Mouse (Mus musculus): ENCODE results near the gene Pomp. TPM values are rescaled to one million over a fixed set of nuclear protein-coding genes. Genes with fewer than 3 reads are reported as not detected.

The Pomp gene
- polyA plus RNA-seq, 1 experiment from 2014 or later = 384 TPM

GRCm38 (mm10) chr5:147826546-147826945 is 33.7 kb upstream of the Pomp start:
- Histone ChIP-seq H3K27me3 (replicated peaks) (no peaks in the 10 kb centered on the region), H3K4me1 (peaks cover 11% of the 10 kb centered on the region; the same call in 1 of the 2 replicates), H3K4me2 (peak overlapping the region; percentile 32; the same call in 1 of the 2 replicates), H3K27ac (no peak overlapping the region), H3K36me3 (no peaks in the 10 kb centered on the region), H3K4me3 (replicated peaks) (no peak overlapping the region), H3K9ac (no peak overlapping the region), H3K9me3 (no peaks in the 10 kb centered on the region)
- WGBS = 34% methylated on average over 5 of the region's 5 CpGs
- no peak for ATAC-seq (ENCODE audit: insufficient read depth, low FRiP score, low read depth)

- no peak overlapping the region for H3K9ac ChIP-seq
- WGBS = 74% methylated on average over 8 of the region's 8 CpGs
- no peaks in the 10 kb centered on the region for H3K36me3 ChIP-seq
- H3K27me3 ChIP-seq (replicated peaks) = no peaks in the 10 kb centered on the region
- peaks cover 14% of the 10 kb centered on the region; the same call in 1 of the 2 replicates for H3K4me1 ChIP-seq
- H3K4me3 ChIP-seq (replicated peaks) = no peak overlapping the region
- no peak for ATAC-seq (ENCODE audit: insufficient read depth, low FRiP score, low read depth)
- no peak overlapping the region for H3K4me2 ChIP-seq
- no peak overlapping the region for H3K27ac ChIP-seq
- no peaks in the 10 kb centered on the region for H3K9me3 ChIP-seq
Measured at GRCm38 (mm10) chr5:147828846-147829245, 31.4 kb upstream of the Pomp start.

- Histone ChIP-seq H3K9ac (no peak overlapping the region), H3K27me3 (replicated peaks) (no peaks in the 10 kb centered on the region), H3K4me2 (peak overlapping the region; percentile 6; the same call in 1 of the 2 replicates), H3K27ac (no peak overlapping the region), H3K9me3 (no peaks in the 10 kb centered on the region), H3K4me1 (peaks cover 4% of the 10 kb centered on the region; the same call in 1 of the 2 replicates), H3K36me3 (no peaks in the 10 kb centered on the region), H3K4me3 (replicated peaks) (no peak overlapping the region)
- no peak for ATAC-seq (ENCODE audit: insufficient read depth, low FRiP score, low read depth)
- 14% methylated on average over 14 of the region's 14 CpGs for WGBS
Measured at GRCm38 (mm10) chr5:147832842-147833241, 27.4 kb upstream of the Pomp start.

GRCm38 (mm10) chr5:147834841-147835500 is 25.3 kb upstream of the Pomp start:
- no peak for ATAC-seq (ENCODE audit: insufficient read depth, low FRiP score, low read depth)
- Histone ChIP-seq H3K4me1 (peaks cover 4% of the 10 kb centered on the region; the same call in 1 of the 2 replicates), H3K9me3 (no peaks in the 10 kb centered on the region), H3K4me3 (replicated peaks) (no peak overlapping the region), H3K4me2 (no peak overlapping the region), H3K27ac (no peak overlapping the region; the same call in 1 of the 2 replicates), H3K36me3 (no peaks in the 10 kb centered on the region), H3K27me3 (replicated peaks) (no peaks in the 10 kb centered on the region), H3K9ac (no peak overlapping the region)
- WGBS = 17% methylated on average over 17 of the region's 17 CpGs

GRCm38 (mm10) chr5:147839418-147839817 is 20.8 kb upstream of the Pomp start:
- 82% methylated on average over 12 of the region's 12 CpGs for whole genome bisulfite sequencing
- no peaks in the 10 kb centered on the region for H3K9me3 ChIP-seq
- no peak for ATAC-seq (ENCODE audit: insufficient read depth, low FRiP score, low read depth)
- no peak overlapping the region for H3K4me2 ChIP-seq
- no peak overlapping the region for H3K9ac ChIP-seq
- H3K36me3 ChIP-seq = no peaks in the 10 kb centered on the region
- no peak overlapping the region for H3K4me3 ChIP-seq (replicated peaks)
- H3K27me3 ChIP-seq (replicated peaks) = no peaks in the 10 kb centered on the region
- H3K4me1 ChIP-seq = no peaks in the 10 kb centered on the region
- no peak overlapping the region for H3K27ac ChIP-seq

GRCm38 (mm10) chr5:147843340-147843739 is 16.9 kb upstream of the Pomp start:
- Histone ChIP-seq H3K9ac (no peak overlapping the region), H3K4me2 (no peak overlapping the region), H3K9me3 (no peaks in the 10 kb centered on the region), H3K36me3 (no peaks in the 10 kb centered on the region), H3K27ac (no peak overlapping the region), H3K27me3 (replicated peaks) (no peaks in the 10 kb centered on the region), H3K4me3 (replicated peaks) (no peak overlapping the region), H3K4me1 (0 out of 2 replicates have a peak, but pooled peaks cover 6% of the 10 kb centered on the region)
- 64% methylated on average over 7 of the region's 7 CpGs for WGBS
- no peak for ATAC-seq (ENCODE audit: insufficient read depth, low FRiP score, low read depth)

- no peaks in the 10 kb centered on the region for H3K9me3 ChIP-seq
- no peaks in the 10 kb centered on the region for H3K36me3 ChIP-seq
- no peaks in the 10 kb centered on the region for H3K27me3 ChIP-seq (replicated peaks)
- no peak for ATAC-seq (ENCODE audit: insufficient read depth, low FRiP score, low read depth)
- no peak overlapping the region for H3K4me2 ChIP-seq
- 0 out of 2 replicates have a peak, but pooled peaks cover 6% of the 10 kb centered on the region for H3K4me1 ChIP-seq
- H3K4me3 ChIP-seq (replicated peaks) = no peak overlapping the region
- WGBS = 62% methylated on average over 3 of the region's 3 CpGs
- no peak overlapping the region for H3K27ac ChIP-seq
- H3K9ac ChIP-seq = no peak overlapping the region
Measured at GRCm38 (mm10) chr5:147845319-147845718, 14.9 kb upstream of the Pomp start.

GRCm38 (mm10) chr5:147847361-147847760 is 12.9 kb upstream of the Pomp start:
- WGBS = 43% methylated on average over 5 of the region's 5 CpGs
- Histone ChIP-seq H3K27ac (no peak overlapping the region), H3K9ac (no peak overlapping the region), H3K4me3 (replicated peaks) (no peak overlapping the region), H3K36me3 (no peaks in the 10 kb centered on the region), H3K4me1 (0 out of 2 replicates have a peak, but pooled peaks cover 6% of the 10 kb centered on the region), H3K27me3 (replicated peaks) (no peaks in the 10 kb centered on the region), H3K4me2 (no peak overlapping the region), H3K9me3 (no peaks in the 10 kb centered on the region)
- no peak for ATAC-seq (ENCODE audit: insufficient read depth, low FRiP score, low read depth)

- Histone ChIP-seq H3K27me3 (replicated peaks) (no peaks in the 10 kb centered on the region), H3K9ac (no peak overlapping the region), H3K4me3 (replicated peaks) (no peak overlapping the region), H3K4me2 (no peak overlapping the region), H3K4me1 (0 out of 2 replicates have a peak, but pooled peaks cover 6% of the 10 kb centered on the region), H3K9me3 (no peaks in the 10 kb centered on the region), H3K36me3 (no peaks in the 10 kb centered on the region), H3K27ac (no peak overlapping the region)
- ATAC-seq (ENCODE audit: insufficient read depth, low FRiP score, low read depth) = 0 out of 2 replicates have a peak, but pooled peaks have one; percentile 34
- 24% methylated on average over 16 of the region's 16 CpGs for WGBS
Measured at GRCm38 (mm10) chr5:147848164-147848863, 11.9 kb upstream of the Pomp start.

GRCm38 (mm10) chr5:147850194-147850593 is 10.1 kb upstream of the Pomp start:
- no peaks in the 10 kb centered on the region for H3K27me3 ChIP-seq (replicated peaks)
- H3K9ac ChIP-seq = no peak overlapping the region
- H3K4me1 ChIP-seq = 0 out of 2 replicates have a peak, but pooled peaks cover 6% of the 10 kb centered on the region
- no peak for ATAC-seq (ENCODE audit: insufficient read depth, low FRiP score, low read depth)
- no peaks in the 10 kb centered on the region for H3K9me3 ChIP-seq
- WGBS = 59% methylated on average over 7 of the region's 7 CpGs
- H3K4me2 ChIP-seq = no peak overlapping the region
- H3K27ac ChIP-seq = no peak overlapping the region
- H3K36me3 ChIP-seq = no peaks in the 10 kb centered on the region
- no peak overlapping the region for H3K4me3 ChIP-seq (replicated peaks)

- H3K27ac ChIP-seq = peak overlapping the region; percentile 89; the same call in 1 of the 2 replicates
- H3K4me2 ChIP-seq = peak overlapping the region; percentile 77
- H3K4me3 ChIP-seq (replicated peaks) = peak overlapping the region; percentile 91
- no peaks in the 10 kb centered on the region for H3K9me3 ChIP-seq
- H3K9ac ChIP-seq = peak overlapping the region; percentile 38
- no peaks in the 10 kb centered on the region for H3K27me3 ChIP-seq (replicated peaks)
- 1% methylated on average over 18 of the region's 18 CpGs for WGBS
- H3K4me1 ChIP-seq = peaks cover 12% of the 10 kb centered on the region
- ATAC-seq (ENCODE audit: insufficient read depth, low FRiP score, low read depth) = no peak
- peaks cover 15% of the 10 kb centered on the region for H3K36me3 ChIP-seq
Measured at GRCm38 (mm10) chr5:147860076-147860448, 199 bp upstream of the Pomp start.

GRCm38 (mm10) chr5:147868674-147869073 is 8.4 kb downstream of the Pomp start:
- 91% methylated on average over 4 of the region's 4 CpGs for WGBS
- H3K4me3 ChIP-seq (replicated peaks) = no peak overlapping the region
- no peaks in the 10 kb centered on the region for H3K9me3 ChIP-seq
- no peaks in the 10 kb centered on the region for H3K4me1 ChIP-seq
- no peak for ATAC-seq (ENCODE audit: insufficient read depth, low FRiP score, low read depth)
- H3K4me2 ChIP-seq = no peak overlapping the region
- H3K27me3 ChIP-seq (replicated peaks) = no peaks in the 10 kb centered on the region
- no peak overlapping the region for H3K27ac ChIP-seq
- H3K9ac ChIP-seq = no peak overlapping the region
- peaks cover 45% of the 10 kb centered on the region for H3K36me3 ChIP-seq
